Mouse (Mus musculus): ENCODE results near the gene Ang.

Gene Ang

DNA sequence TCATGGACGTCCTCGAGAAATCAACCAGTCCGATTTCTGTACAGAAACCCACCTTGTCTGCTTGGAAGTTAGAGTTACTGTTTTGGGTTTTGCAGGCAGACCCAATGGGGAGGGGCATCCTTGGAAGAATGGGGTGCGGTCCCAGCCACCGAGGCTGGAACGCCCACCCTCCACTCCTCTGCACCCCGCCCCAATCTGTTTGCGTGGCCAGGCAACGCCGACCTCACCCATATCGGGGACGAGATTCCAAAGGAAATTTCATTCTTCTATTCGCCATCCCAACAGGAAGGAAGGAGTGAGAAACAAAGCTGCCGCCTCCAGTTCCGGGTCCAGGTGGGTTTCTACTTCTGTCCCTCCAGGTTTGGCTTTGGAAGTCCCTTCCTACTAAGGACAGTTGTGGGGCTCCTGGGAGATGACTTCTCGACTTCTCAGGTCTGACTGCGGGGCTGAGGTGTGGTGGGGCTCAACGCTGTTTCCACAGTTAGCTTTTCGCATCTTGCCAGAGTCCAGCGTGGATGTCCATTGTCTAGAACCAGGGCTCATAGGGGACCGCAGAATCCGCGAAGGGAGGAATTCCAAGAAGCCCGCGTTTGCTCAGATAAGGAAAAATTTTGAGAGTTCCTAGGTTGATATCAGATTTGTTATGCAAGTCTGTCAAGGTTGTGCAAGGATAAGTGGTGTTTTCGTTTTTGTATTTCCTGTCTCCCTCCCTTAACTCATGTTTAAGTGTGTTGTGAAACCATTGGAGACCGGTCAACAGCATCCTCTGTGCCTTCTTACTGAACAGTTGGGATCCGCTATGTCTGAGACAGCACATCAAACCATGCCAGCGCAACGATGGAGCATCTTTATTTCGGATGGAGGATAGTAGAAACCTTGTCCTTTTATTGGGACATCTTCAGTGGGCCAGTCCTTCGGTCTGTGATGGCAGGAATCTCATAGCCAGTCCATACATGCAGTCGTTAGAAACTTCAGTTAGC lies at the start of gene Ang, which contains the start of gene Rnase4:
Gene Ang (plus strand): TSS at position 230 of the 980 bp plus-strand sequence.
Gene Rnase4 (plus strand): TSS at position 157 of the 980 bp plus-strand sequence.
- peak; percentile 54 for DNase-seq

DNA sequence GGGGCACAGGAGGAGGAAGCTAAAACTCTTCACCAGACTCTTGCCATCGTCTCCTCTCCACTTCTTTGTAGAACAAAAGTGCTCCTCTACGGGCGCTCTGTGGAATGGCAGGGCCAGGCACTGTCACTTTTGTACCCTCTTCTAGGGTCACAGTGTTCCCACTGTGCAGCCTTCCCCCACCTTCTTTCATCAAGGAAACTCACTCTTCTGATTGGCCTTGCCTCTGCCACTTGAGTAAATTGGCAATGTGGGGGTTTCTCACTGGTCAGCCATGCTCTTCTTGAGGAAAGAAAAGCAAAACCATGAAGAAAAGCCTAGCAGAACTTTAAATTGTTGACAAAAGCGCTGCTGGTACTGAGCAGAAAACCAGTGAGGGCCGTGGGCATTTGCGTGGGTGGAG lies 49.2 kb upstream of the Ang start, which contains the start of gene Rnase9:
Gene Rnase9 (minus strand): TSS at position 101 of the 400 bp plus-strand sequence.
- DNase-seq, result no peak

DNA sequence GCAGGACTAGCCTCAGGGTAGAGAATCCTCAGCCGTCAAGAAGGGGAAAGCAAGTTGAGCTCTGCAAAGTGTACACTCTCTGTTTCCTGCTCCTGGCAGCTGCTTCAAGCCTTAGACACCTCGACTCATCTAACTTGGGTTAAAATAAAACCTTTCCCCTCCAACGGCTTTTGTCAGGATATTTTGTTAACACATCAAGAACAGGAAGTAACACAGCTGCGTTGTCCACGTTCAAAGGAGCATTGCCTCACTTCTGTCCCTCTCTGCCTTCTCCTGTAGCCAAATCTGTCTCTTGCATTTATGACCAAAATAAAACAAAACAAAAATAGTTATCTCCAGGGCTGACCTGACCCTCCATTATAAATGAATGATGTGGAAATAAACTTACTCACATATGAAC lies 43.1 kb upstream of the Ang start:
- DNase-seq, result no peak

DNA sequence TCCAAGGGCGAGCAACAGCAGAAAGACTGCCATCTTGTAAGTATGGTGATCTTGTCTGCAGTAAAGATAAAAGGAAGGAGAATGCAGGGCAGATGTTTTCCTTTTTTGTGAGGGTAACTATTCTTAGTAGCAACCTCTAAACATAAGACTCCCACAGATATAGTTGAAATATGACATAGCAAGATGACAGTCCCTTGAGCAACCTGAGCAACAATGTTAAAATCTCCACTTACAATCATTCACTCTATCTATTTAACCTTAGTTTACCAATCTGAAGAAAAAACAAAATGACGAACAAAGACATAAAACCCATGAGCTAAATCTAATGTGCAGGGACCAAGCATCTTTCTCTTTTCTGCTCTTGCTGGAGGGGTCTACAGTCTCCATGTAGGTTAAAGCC lies 40.9 kb upstream of the Ang start, which contains the start of gene Rnase11:
Gene Rnase11 (minus strand): TSS at position 101 of the 400 bp plus-strand sequence.
- no peak for DNase-seq

GRCm38 (mm10) chr14:51051941-51052340 lies 39.0 kb upstream of the Ang start:
- no peak for DNase-seq

GRCm38 (mm10) chr14:51053176-51053575 lies 37.8 kb upstream of the Ang start:
- no peak for DNase-seq

- DNase-seq, result no peak
Measured at GRCm38 (mm10) chr14:51054243-51055237, 36.4 kb upstream of the Ang start.

DNA sequence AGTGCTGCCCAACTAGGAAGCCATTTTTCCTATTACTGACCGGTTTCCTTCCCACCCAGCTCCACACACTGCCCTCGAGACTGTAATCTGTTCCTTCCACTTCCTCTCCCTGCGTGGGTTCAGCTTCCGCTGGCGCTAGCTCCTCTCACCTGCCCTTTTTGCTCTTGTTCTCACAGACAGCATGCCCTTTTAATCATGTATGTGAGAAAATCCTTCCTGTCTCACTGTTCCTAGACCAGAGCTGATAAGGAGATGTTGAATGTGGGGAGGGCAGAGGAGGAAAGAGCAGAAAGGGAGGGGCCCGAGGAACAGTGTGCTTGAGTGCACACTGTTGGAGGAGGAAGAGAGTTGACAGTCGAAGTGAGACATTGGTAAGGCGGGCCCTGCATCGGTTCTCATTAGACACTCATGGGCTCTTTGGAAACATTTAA lies 33.5 kb upstream of the Ang start, which contains the start of gene Rnase12:
Gene Rnase12 (minus strand): TSS at position 261 of the 431 bp plus-strand sequence.
- no peak for DNase-seq

GRCm38 (mm10) chr14:51060761-51061160 lies 30.2 kb upstream of the Ang start:
- DNase-seq, result no peak

DNA sequence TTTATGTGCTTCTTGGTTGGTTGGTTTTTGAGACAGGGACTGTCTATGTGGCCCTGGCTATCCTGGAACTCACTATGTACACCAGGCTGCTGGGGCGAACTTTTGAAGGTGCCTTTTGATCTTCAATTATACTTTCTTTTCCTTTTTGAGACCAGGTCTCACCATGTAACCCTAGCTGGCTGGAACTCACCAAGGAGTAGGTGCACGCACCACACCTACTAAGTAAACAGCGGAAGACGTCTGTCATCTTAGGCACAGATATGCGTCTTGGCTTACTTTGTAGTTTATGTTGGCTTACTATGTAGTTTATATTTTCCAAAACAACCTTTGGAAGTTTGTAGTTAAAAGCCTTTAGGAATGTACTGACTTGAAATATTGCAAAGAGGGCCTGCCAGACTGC lies 22.0 kb upstream of the Ang start:
- DNase-seq, result no peak

DNA sequence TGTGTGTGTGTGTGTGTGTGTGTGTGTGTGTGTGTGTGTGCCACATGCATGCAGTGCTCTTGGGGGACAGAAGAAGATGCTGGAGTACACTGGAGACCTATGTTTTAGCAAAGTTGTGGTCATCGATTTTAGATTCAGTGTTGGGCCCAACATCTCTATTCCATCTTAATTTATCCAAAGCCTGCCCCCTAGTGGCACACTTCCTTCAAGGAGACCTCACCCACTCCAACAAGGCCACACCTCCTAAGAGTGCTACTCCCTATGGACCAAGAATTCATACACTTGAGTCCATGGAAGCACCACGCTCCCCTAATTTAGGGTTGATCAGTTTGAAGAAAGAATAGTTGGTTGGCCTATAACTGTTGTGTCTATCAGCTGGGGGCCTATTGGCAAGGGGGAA lies 21.3 kb upstream of the Ang start:
- peak; percentile 80 for DNase-seq

GRCm38 (mm10) chr14:51074335-51074734 lies 16.6 kb upstream of the Ang start, which contains the start of gene Olfr750:
Olfr750 (minus strand) TSS chr14:51074435.
- DNase-seq, result no peak

DNA sequence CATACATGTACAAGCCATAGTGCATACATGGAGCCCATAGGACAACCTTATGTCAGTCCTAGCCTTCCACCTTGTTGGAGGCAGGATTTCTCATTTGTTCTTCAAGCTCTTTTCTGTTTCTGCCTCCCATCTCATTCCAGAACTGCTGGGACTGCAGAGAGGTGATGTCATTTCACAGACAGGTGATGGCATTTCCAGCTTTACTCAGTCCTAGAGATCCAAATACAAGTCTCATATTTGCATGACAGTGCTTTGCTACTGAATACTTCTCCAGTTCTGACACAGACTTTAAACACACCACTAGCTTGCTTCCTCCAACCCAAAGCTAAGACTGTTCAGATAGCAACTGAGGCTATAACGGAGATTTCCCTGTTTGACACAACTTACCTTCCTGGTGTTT lies 11.8 kb upstream of the Ang start:
- no peak for DNase-seq

GRCm38 (mm10) chr14:51081035-51081434 lies 9.9 kb upstream of the Ang start:
- DNase-seq, result no peak

- peak; percentile 81 for DNase-seq
Measured at GRCm38 (mm10) chr14:51082599-51083581, 8.1 kb upstream of the Ang start.

DNA sequence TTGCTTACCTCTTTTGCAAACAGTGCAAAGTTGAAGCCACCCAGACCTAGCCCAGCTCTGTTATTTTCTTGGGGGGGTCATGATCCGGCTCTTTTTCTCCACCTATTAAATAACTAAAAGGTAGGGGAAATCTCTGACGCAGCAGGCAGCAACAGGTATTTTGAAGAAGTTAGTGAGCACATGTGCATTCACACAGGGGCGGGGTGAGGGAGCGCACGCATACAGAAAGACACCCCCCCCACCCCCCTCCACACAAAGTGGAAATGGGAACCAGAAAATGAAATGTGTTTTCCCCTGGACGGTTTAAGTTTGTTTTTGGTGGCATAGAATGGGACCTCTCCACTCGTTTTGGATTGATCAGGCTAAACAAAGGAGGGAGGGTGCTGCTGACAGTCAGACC lies 7.1 kb upstream of the Ang start:
- no peak for DNase-seq

- no peak for DNase-seq
Measured at GRCm38 (mm10) chr14:51085086-51085485, 5.9 kb upstream of the Ang start.

DNA sequence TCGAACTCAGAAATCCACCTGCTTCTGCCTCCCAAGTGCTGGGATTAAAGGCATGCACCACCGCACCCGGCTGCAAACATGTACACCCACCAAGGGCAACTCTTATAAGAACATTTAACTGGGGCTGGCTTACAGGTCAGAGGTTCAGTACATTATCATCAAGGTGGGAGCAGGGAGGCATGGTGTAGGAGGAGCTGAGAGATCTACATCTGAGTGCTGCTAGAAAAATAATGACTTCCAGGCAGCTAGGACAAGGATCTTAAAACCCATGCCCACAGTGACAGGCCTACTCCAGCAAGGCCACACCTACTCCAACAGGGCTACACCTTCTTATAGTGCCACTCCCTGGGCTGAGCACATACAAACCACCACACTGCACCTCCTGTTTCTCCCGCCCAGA lies 5.0 kb upstream of the Ang start:
- DNase-seq, result no peak

GRCm38 (mm10) chr14:51087762-51088161 lies 3.2 kb upstream of the Ang start:
- DNase-seq, result no peak

- peak; percentile 87 for DNase-seq
Measured at GRCm38 (mm10) chr14:51088166-51088969, 2.6 kb upstream of the Ang start.
